Mouse (Mus musculus): ENCODE results near the gene Cobl. TPM values are rescaled to one million over a fixed set of nuclear protein-coding genes. Genes with fewer than 3 reads are reported as not detected.

Cobl gene
- polyA plus RNA-seq, 1 experiment from 2014 or later = 14.2 TPM

GRCm38 (mm10) chr11:12367426-12368178 lies 97.2 kb downstream of the Cobl start:
- H3K4me2 ChIP-seq (replicated peaks; ENCODE audit: low read depth, low read length) = no peak overlapping the region
- no peak overlapping the region for H3K4me3 ChIP-seq (ENCODE audit: low read depth, low read length)
- no peaks in the 10 kb centered on the region for H3K27me3 ChIP-seq (ENCODE audit: control insufficient read depth, insufficient read depth, low read length)
- H3K9ac ChIP-seq (replicated peaks; ENCODE audit: low read depth, low read length) = no peak overlapping the region
- no peaks in the 10 kb centered on the region for H3K4me1 ChIP-seq (ENCODE audit: control insufficient read depth, insufficient read depth, low read length)
- WGBS = 43% methylated on average over 5 of the region's 5 CpGs
- H3K27ac ChIP-seq (ENCODE audit: low read length) = no peak overlapping the region
- ATAC-seq (ENCODE audit: insufficient number of reproducible peaks, insufficient read depth, low FRiP score, low read depth) = no peak
- H3K9me3 ChIP-seq (ENCODE audit: control insufficient read depth, low read depth, low read length) = no peaks in the 10 kb centered on the region
- no peaks in the 10 kb centered on the region for H3K36me3 ChIP-seq (ENCODE audit: control insufficient read depth, insufficient read depth, low read length)

- Histone ChIP-seq H3K9ac (replicated peaks; ENCODE audit: low read depth, low read length) (no peak overlapping the region), H3K27me3 (ENCODE audit: control insufficient read depth, insufficient read depth, low read length) (no peaks in the 10 kb centered on the region), H3K4me1 (ENCODE audit: control insufficient read depth, insufficient read depth, low read length) (peaks cover 6% of the 10 kb centered on the region), H3K36me3 (ENCODE audit: control insufficient read depth, insufficient read depth, low read length) (no peaks in the 10 kb centered on the region), H3K4me3 (ENCODE audit: low read depth, low read length) (no peak overlapping the region), H3K27ac (ENCODE audit: low read length) (no peak overlapping the region), H3K9me3 (ENCODE audit: control insufficient read depth, low read depth, low read length) (no peaks in the 10 kb centered on the region), H3K4me2 (replicated peaks; ENCODE audit: low read depth, low read length) (no peak overlapping the region)
- 16% methylated on average over 2 of the region's 2 CpGs for WGBS
- ATAC-seq (ENCODE audit: insufficient number of reproducible peaks, insufficient read depth, low FRiP score, low read depth) = peak; percentile 85; the same call in 1 of the 2 replicates
Measured at GRCm38 (mm10) chr11:12359336-12360000, 105.3 kb downstream of the Cobl start.

- Histone ChIP-seq H3K27ac (ENCODE audit: low read length) (no peak overlapping the region), H3K9ac (replicated peaks; ENCODE audit: low read depth, low read length) (no peak overlapping the region), H3K4me3 (ENCODE audit: low read depth, low read length) (no peak overlapping the region), H3K27me3 (ENCODE audit: control insufficient read depth, insufficient read depth, low read length) (no peaks in the 10 kb centered on the region), H3K4me1 (ENCODE audit: control insufficient read depth, insufficient read depth, low read length) (peaks cover 6% of the 10 kb centered on the region), H3K9me3 (ENCODE audit: control insufficient read depth, low read depth, low read length) (no peaks in the 10 kb centered on the region), H3K36me3 (ENCODE audit: control insufficient read depth, insufficient read depth, low read length) (no peaks in the 10 kb centered on the region), H3K4me2 (replicated peaks; ENCODE audit: low read depth, low read length) (no peak overlapping the region)
- WGBS = 62% methylated on average over 4 of the region's 4 CpGs
- ATAC-seq (ENCODE audit: insufficient number of reproducible peaks, insufficient read depth, low FRiP score, low read depth) = no peak
Measured at GRCm38 (mm10) chr11:12358602-12359001, 106.2 kb downstream of the Cobl start.

- no peaks in the 10 kb centered on the region for H3K9me3 ChIP-seq (ENCODE audit: control insufficient read depth, low read depth, low read length)
Measured at GRCm38 (mm10) chr11:12355681-12356080, 109.1 kb downstream of the Cobl start.

GRCm38 (mm10) chr11:12350986-12351546 lies 113.7 kb downstream of the Cobl start:
- Histone ChIP-seq H3K27me3 (ENCODE audit: control insufficient read depth, insufficient read depth, low read length) (no peaks in the 10 kb centered on the region), H3K4me1 (ENCODE audit: control insufficient read depth, insufficient read depth, low read length) (0 out of 2 replicates have a peak, but pooled peaks cover 3% of the 10 kb centered on the region), H3K36me3 (ENCODE audit: control insufficient read depth, insufficient read depth, low read length) (no peaks in the 10 kb centered on the region), H3K9me3 (ENCODE audit: control insufficient read depth, low read depth, low read length) (no peaks in the 10 kb centered on the region), H3K27ac (ENCODE audit: low read length) (peak overlapping the region; percentile 44; the same call in 1 of the 2 replicates), H3K4me3 (ENCODE audit: low read depth, low read length) (no peak overlapping the region), H3K9ac (replicated peaks; ENCODE audit: low read depth, low read length) (no peak overlapping the region), H3K4me2 (replicated peaks; ENCODE audit: low read depth, low read length) (no peak overlapping the region)
- no peak for ATAC-seq (ENCODE audit: insufficient number of reproducible peaks, insufficient read depth, low FRiP score, low read depth)
- WGBS = 30% methylated on average over 3 of the region's 3 CpGs

More at GRCm38 (mm10) chr11:12355681-12356080, 109.1 kb downstream of the Cobl start:
- Histone ChIP-seq H3K4me1 (ENCODE audit: control insufficient read depth, insufficient read depth, low read length) (peaks cover 7% of the 10 kb centered on the region), H3K27ac (ENCODE audit: low read length) (no peak overlapping the region), H3K9ac (replicated peaks; ENCODE audit: low read depth, low read length) (no peak overlapping the region), H3K27me3 (ENCODE audit: control insufficient read depth, insufficient read depth, low read length) (no peaks in the 10 kb centered on the region), H3K4me3 (ENCODE audit: low read depth, low read length) (no peak overlapping the region), H3K36me3 (ENCODE audit: control insufficient read depth, insufficient read depth, low read length) (no peaks in the 10 kb centered on the region), H3K4me2 (replicated peaks; ENCODE audit: low read depth, low read length) (no peak overlapping the region)
- no peak for ATAC-seq (ENCODE audit: insufficient number of reproducible peaks, insufficient read depth, low FRiP score, low read depth)
- 70% methylated on average over 3 of the region's 3 CpGs for WGBS

- Histone ChIP-seq H3K4me2 (replicated peaks; ENCODE audit: low read depth, low read length) (no peak overlapping the region), H3K4me1 (ENCODE audit: control insufficient read depth, insufficient read depth, low read length) (0 out of 2 replicates have a peak, but pooled peaks cover 3% of the 10 kb centered on the region), H3K27me3 (ENCODE audit: control insufficient read depth, insufficient read depth, low read length) (no peaks in the 10 kb centered on the region), H3K4me3 (ENCODE audit: low read depth, low read length) (no peak overlapping the region), H3K27ac (ENCODE audit: low read length) (no peak overlapping the region), H3K9me3 (ENCODE audit: control insufficient read depth, low read depth, low read length) (no peaks in the 10 kb centered on the region), H3K36me3 (ENCODE audit: control insufficient read depth, insufficient read depth, low read length) (no peaks in the 10 kb centered on the region), H3K9ac (replicated peaks; ENCODE audit: low read depth, low read length) (no peak overlapping the region)
- no peak for ATAC-seq (ENCODE audit: insufficient number of reproducible peaks, insufficient read depth, low FRiP score, low read depth)
- WGBS = 84% methylated on average over 1 of the region's 1 CpGs
Measured at GRCm38 (mm10) chr11:12350086-12350485, 114.7 kb downstream of the Cobl start.

GRCm38 (mm10) chr11:12346486-12346885 lies 118.3 kb downstream of the Cobl start:
- no peak overlapping the region for H3K4me3 ChIP-seq (ENCODE audit: low read depth, low read length)
- no peaks in the 10 kb centered on the region for H3K9me3 ChIP-seq (ENCODE audit: control insufficient read depth, low read depth, low read length)
- 60% methylated on average over 2 of the region's 2 CpGs for WGBS
- H3K27ac ChIP-seq (ENCODE audit: low read length) = no peak overlapping the region
- no peaks in the 10 kb centered on the region for H3K36me3 ChIP-seq (ENCODE audit: control insufficient read depth, insufficient read depth, low read length)
- H3K4me2 ChIP-seq (replicated peaks; ENCODE audit: low read depth, low read length) = no peak overlapping the region
- ATAC-seq (ENCODE audit: insufficient number of reproducible peaks, insufficient read depth, low FRiP score, low read depth) = no peak
- 0 out of 2 replicates have a peak, but pooled peaks cover 3% of the 10 kb centered on the region for H3K4me1 ChIP-seq (ENCODE audit: control insufficient read depth, insufficient read depth, low read length)
- no peaks in the 10 kb centered on the region for H3K27me3 ChIP-seq (ENCODE audit: control insufficient read depth, insufficient read depth, low read length)
- H3K9ac ChIP-seq (replicated peaks; ENCODE audit: low read depth, low read length) = no peak overlapping the region

GRCm38 (mm10) chr11:12343686-12344085 lies 121.1 kb downstream of the Cobl start:
- Histone ChIP-seq H3K9ac (replicated peaks; ENCODE audit: low read depth, low read length) (no peak overlapping the region), H3K36me3 (ENCODE audit: control insufficient read depth, insufficient read depth, low read length) (no peaks in the 10 kb centered on the region), H3K4me1 (ENCODE audit: control insufficient read depth, insufficient read depth, low read length) (no peaks in the 10 kb centered on the region), H3K27ac (ENCODE audit: low read length) (no peak overlapping the region), H3K9me3 (ENCODE audit: control insufficient read depth, low read depth, low read length) (no peaks in the 10 kb centered on the region), H3K27me3 (ENCODE audit: control insufficient read depth, insufficient read depth, low read length) (no peaks in the 10 kb centered on the region), H3K4me3 (ENCODE audit: low read depth, low read length) (no peak overlapping the region), H3K4me2 (replicated peaks; ENCODE audit: low read depth, low read length) (no peak overlapping the region)
- WGBS = 86% methylated on average over 4 of the region's 4 CpGs
- no peak for ATAC-seq (ENCODE audit: insufficient number of reproducible peaks, insufficient read depth, low FRiP score, low read depth)

Data from stomach, embryonic 14.5 days (tissue).